Mouse (Mus musculus) neutrophil, adult 5-6 weeks (primary cell): ENCODE data around the gene Ldhb. TPM values are rescaled to one million over a fixed set of nuclear protein-coding genes. Genes with fewer than 3 reads are reported as not detected.

Source experiments
- ATAC-seq: fragments of 151-379, 151-347 bp; 2 replicates; pipeline ENCODE4 v1.8.0; 2017; ENCODE audit warnings: mild to moderate bottlenecking, moderate TSS enrichment; ENCODE audit not compliant: insufficient number of reproducible peaks, poor library complexity, low FRiP score, severe bottlenecking; ENCODE audit errors: extremely low read depth
- total RNA-seq: library from RNA; stranded (forward); fragments of 200-1000 nt; gene quantifications from 2 replicates; pipeline ENCODE4 v1.2.3, GENCODE M21; 2017

Gene Ldhb
- total RNA-seq, 1 experiment from 2014 or later: 3.8 TPM

GRCm38 (mm10) chr6:142459017-142459678, 48.6 kb downstream of the Ldhb start:
- ATAC-seq: no peak

GRCm38 (mm10) chr6:142458010-142458409, 49.7 kb downstream of the Ldhb start:
- no peak for ATAC-seq

GRCm38 (mm10) chr6:142455314-142455996, 52.3 kb downstream of the Ldhb start:
- no peak for ATAC-seq

- ATAC-seq: no peak
These were observed 54.4 kb downstream of the Ldhb start for GRCm38 (mm10) chr6:142453311-142453710.

GRCm38 (mm10) chr6:142451381-142451780, 56.4 kb downstream of the Ldhb start:
- no peak for ATAC-seq

Other genes with a start within 250 kb of the Ldhb start
- not detected in 2 replicates for gene Iapp, start 209.5 kb downstream of the Ldhb start, total RNA-seq
- gene Slco1a5, start 185.0 kb downstream of the Ldhb start, total RNA-seq: not detected in 2 replicates
- gene Pyroxd1, start 162.3 kb downstream of the Ldhb start, total RNA-seq: 30.3 and 32.1 TPM in 2 replicates
- 38.8 and 48.3 TPM in 2 replicates for gene Recql, start 120.9 kb downstream of the Ldhb start, total RNA-seq
- 14.9 and 16.3 TPM in 2 replicates for gene Golt1b, start 120.7 kb downstream of the Ldhb start, total RNA-seq
- gene Spx, start 94.5 kb downstream of the Ldhb start, total RNA-seq: 3.1 TPM in 1 of 2 replicates, not detected in the other
- not detected in 2 replicates for gene Gys2, start 34.8 kb downstream of the Ldhb start, total RNA-seq
- 0.49 and 0.70 TPM in 2 replicates for gene Kcnj8, start 63.7 kb upstream of the Ldhb start, total RNA-seq
- gene Abcc9, start 194.4 kb upstream of the Ldhb start, total RNA-seq: not detected in 2 replicates
- 38.9 and 42.4 TPM in 2 replicates for gene Cmas, start 248.7 kb upstream of the Ldhb start, total RNA-seq